Mouse (Mus musculus) CH12.LX (cell line): ENCODE results near the gene Wdpcp. TPM values are rescaled to one million over a fixed set of nuclear protein-coding genes. Genes with fewer than 3 reads are reported as not detected.
"Not testable (repeated sequence)": the region's sequence is repeated elsewhere in the genome, so short reads cannot be mapped to it uniquely, and the experiment has no call there.

Experiments
- DNase-seq: peaks from one replicate; pipeline ENCODE4 v3.0.0-alpha.2; 2013; ENCODE audit errors: extremely low read depth
- H3K27ac ChIP-seq: 2 replicates; pipeline ENCODE4 v1.5.1; 2012; ENCODE audit warnings: low read depth, mild to moderate bottlenecking, control low read depth, moderate library complexity; ENCODE audit not compliant: insufficient read depth
- H3K27me3 ChIP-seq: replicated peaks from 2 replicates; pipeline ENCODE3; 2012; ENCODE audit warnings: inconsistent platforms
- H3K36me3 ChIP-seq, 2 experiments: replicated peaks in 1 of 2; 2 replicates each; pipeline versions ENCODE3 to v1.6.1; 2012; ENCODE audit warnings: inconsistent platforms in 1 of 2, low read length in 1 of 2, mild to moderate bottlenecking in 1 of 2, mixed read lengths in 1 of 2, moderate library complexity in 1 of 2; ENCODE audit not compliant: control insufficient read depth in 1 of 2, insufficient read depth in 1 of 2
- H3K4me1 ChIP-seq, 2 experiments: 2 replicates each; pipeline ENCODE4 v1.6.1; 2012; ENCODE audit warnings: inconsistent platforms in 1 of 2, moderate library complexity in 1 of 2; ENCODE audit not compliant: insufficient read depth in 2 of 2, control insufficient read depth in 1 of 2
- H3K4me2 ChIP-seq: 2 replicates; pipeline ENCODE4 v1.6.1; 2012; ENCODE audit warnings: low read depth, mild to moderate bottlenecking, control low read depth; ENCODE audit not compliant: poor library complexity, insufficient read depth, severe bottlenecking
- H3K4me3 ChIP-seq, 3 experiments: fragments of 150-350 bp in 1 of 3; sonication (generic) in 1 of 3; replicated peaks in 1 of 3; 2 replicates each; pipeline versions ENCODE3 to v1.5.1; 2011 to 2012; ENCODE audit warnings: low read depth in 2 of 3, low read length in 2 of 3, mild to moderate bottlenecking in 2 of 3, moderate library complexity in 2 of 3, control low read depth in 1 of 3, improper control_type of control experiment in 1 of 3, inconsistent platforms in 1 of 3, mixed read lengths in 1 of 3; ENCODE audit not compliant: poor library complexity in 1 of 3
- H3K79me2 ChIP-seq: replicated peaks from 2 replicates; pipeline ENCODE4 v1.6.1; 2012; ENCODE audit warnings: mild to moderate bottlenecking, moderate library complexity; ENCODE audit not compliant: control insufficient read depth, poor library complexity, insufficient read depth, severe bottlenecking; ENCODE audit errors: extremely low read depth
- H3K9ac ChIP-seq: 2 replicates; pipeline ENCODE4 v1.6.1; 2012; ENCODE audit warnings: low read depth, mild to moderate bottlenecking, control low read depth, moderate library complexity; ENCODE audit not compliant: insufficient read depth
- H3K9me3 ChIP-seq: replicated peaks from 2 replicates; pipeline ENCODE3; 2012; ENCODE audit warnings: low read length, inconsistent platforms, mixed read lengths
- CTCF ChIP-seq, 2 experiments: IDR thresholded peaks in 1 of 2; conservative IDR thresholded peaks in 1 of 2; 2 replicates each; pipeline ENCODE4 v1.5.1; 2011 to 2012; ENCODE audit warnings: low read depth in 2 of 2, low read length in 2 of 2, improper control_type of control experiment in 1 of 2, inconsistent platforms in 1 of 2, mild to moderate bottlenecking in 1 of 2, moderate library complexity in 1 of 2
- HCFC1 ChIP-seq: IDR thresholded peaks from 2 replicates; pipeline ENCODE4 v1.6.1; 2012; ENCODE audit warnings: low read depth, mild to moderate bottlenecking, inconsistent platforms, low read length, improper control_type of control experiment
- IRF4 ChIP-seq: IDR thresholded peaks from 2 replicates; pipeline ENCODE4 v1.6.1; 2014; ENCODE audit warnings: low read depth, mild to moderate bottlenecking, inconsistent platforms, low read length, improper control_type of control experiment
- KAT2A ChIP-seq: IDR thresholded peaks from 2 replicates; pipeline ENCODE4 v1.6.1; 2012; ENCODE audit warnings: low read length, improper control_type of control experiment, inconsistent platforms; ENCODE audit not compliant: insufficient replicate concordance
- MAFK ChIP-seq: IDR thresholded peaks from 2 replicates; pipeline ENCODE4 v1.6.1; 2011; ENCODE audit warnings: low read length, improper control_type of control experiment; ENCODE audit not compliant: insufficient replicate concordance
- MAX ChIP-seq: IDR thresholded peaks from 2 replicates; pipeline ENCODE4 v1.6.1; 2011; ENCODE audit warnings: low read length, improper control_type of control experiment
- MXI1 ChIP-seq: IDR thresholded peaks from 2 replicates; pipeline ENCODE4 v1.6.1; 2011; ENCODE audit warnings: mild to moderate bottlenecking, low read depth, low read length, improper control_type of control experiment
- MYC ChIP-seq: IDR thresholded peaks from 2 replicates; pipeline ENCODE4 v1.6.1; 2011; ENCODE audit warnings: low read depth, mild to moderate bottlenecking, improper control_type of control experiment, low read length
- NELFE ChIP-seq: IDR thresholded peaks from 2 replicates; pipeline ENCODE4 v1.6.1; 2011; ENCODE audit warnings: low read depth, low read length, improper control_type of control experiment
- POLR2A ChIP-seq: IDR thresholded peaks from 2 replicates; pipeline ENCODE4 v1.6.1; 2011; ENCODE audit warnings: low read depth, mild to moderate bottlenecking, improper control_type of control experiment, low read length
- POLR2AphosphoS2 ChIP-seq: IDR thresholded peaks from 2 replicates; pipeline ENCODE4 v1.6.1; 2011; ENCODE audit warnings: low read depth, low read length, improper control_type of control experiment
- RAD21 ChIP-seq: IDR thresholded peaks from 2 replicates; pipeline ENCODE4 v1.6.1; 2011; ENCODE audit warnings: low read depth, mild to moderate bottlenecking, low read length, improper control_type of control experiment, moderate library complexity
- SMC3 ChIP-seq: IDR thresholded peaks from 2 replicates; pipeline ENCODE4 v1.6.1; 2011; ENCODE audit warnings: low read depth, low read length, improper control_type of control experiment
- TBP ChIP-seq: conservative IDR thresholded peaks from 2 replicates; pipeline ENCODE4 v1.6.1; 2011; ENCODE audit warnings: low read depth, low read length, improper control_type of control experiment
- TCF12 ChIP-seq: IDR thresholded peaks from 2 replicates; pipeline ENCODE4 v1.6.1; 2014; ENCODE audit warnings: low read depth, mild to moderate bottlenecking, inconsistent platforms, low read length, improper control_type of control experiment
- USF1 ChIP-seq: IDR thresholded peaks from 2 replicates; pipeline ENCODE4 v1.6.1; 2014; ENCODE audit warnings: low read depth, mild to moderate bottlenecking, inconsistent platforms, low read length, improper control_type of control experiment
- ZC3H11A ChIP-seq: IDR thresholded peaks from 2 replicates; pipeline ENCODE4 v1.6.1; 2012; ENCODE audit warnings: low read depth, mild to moderate bottlenecking, inconsistent platforms, low read length, improper control_type of control experiment
- ZKSCAN1 ChIP-seq: IDR thresholded peaks from 2 replicates; pipeline ENCODE4 v1.6.1; 2012; ENCODE audit warnings: low read depth, inconsistent platforms, low read length, improper control_type of control experiment, borderline replicate concordance
- ZMIZ1 ChIP-seq: IDR thresholded peaks from 2 replicates; pipeline ENCODE4 v1.6.1; 2012; ENCODE audit warnings: low read depth, mild to moderate bottlenecking, inconsistent platforms, low read length, improper control_type of control experiment
- dilution Hi-C: fragments of 300-500 bp; cut with MboI; formaldehyde crosslinking; loops from 2 replicates; pipeline ENCODE4 v1.14.3; 2020; ENCODE audit warnings: low sequenced_read_pairs; ENCODE audit not compliant: extremely low pct_unique_long_range_greater_than_20kb, extremely low pct_ligation_motif_present
- in situ Hi-C: fragments of 300-500 bp; cut with MboI; formaldehyde crosslinking; loops from 3 replicates; pipeline ENCODE4 v1.14.3; 2019; ENCODE audit warnings: low sequenced_read_pairs, low pct_ligation_motif_present, low pct_unique_long_range_greater_than_20kb, mixed read lengths
- polyA plus RNA-seq: library from polyadenylated mRNA; unstranded; fragments of >175 nt; gene quantifications from 2 replicates; pipeline ENCODE4 v1.2.1, GENCODE M21; 2012; ENCODE audit warnings: low read depth; ENCODE audit not compliant: insufficient read length
- total RNA-seq, 2 experiments: library from RNA; depleted of rRNA; stranded (reverse); fragments of 300-350 nt in 1 of 2; fragments of >200 nt in 1 of 2; gene quantifications; 2 replicates each; pipeline ENCODE4 v1.2.3; 2012 to 2014

Wdpcp gene
- total and polyA plus RNA-seq, 3 experiments: 3.2 to 5.6 (median 4.8) TPM

DNA sequence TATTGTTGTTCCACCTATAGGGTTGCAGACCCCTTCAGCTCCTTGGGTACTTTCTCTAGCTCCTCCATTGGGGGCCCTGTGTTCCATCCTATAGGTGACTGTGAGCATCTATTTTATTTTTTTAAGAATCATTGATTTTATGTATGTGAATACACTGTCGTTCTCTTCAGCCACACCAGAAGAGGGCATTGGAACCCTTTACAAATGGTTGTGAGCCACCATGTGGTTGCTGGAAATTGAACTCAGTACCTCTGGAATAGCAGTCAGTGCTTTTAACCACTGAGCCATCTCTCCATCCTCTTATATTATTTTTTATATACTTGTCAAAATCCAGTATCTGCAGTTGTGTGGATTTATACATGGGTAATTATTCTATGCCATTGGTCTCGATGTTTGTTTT, 41.2 kb upstream of the Wdpcp start:
- H3K4me2 ChIP-seq, H3K27ac ChIP-seq, H3K9me3 ChIP-seq, H3K4me1 ChIP-seq, dilution Hi-C loops, H3K4me3 ChIP-seq, DNase-seq, H3K27me3 ChIP-seq, H3K79me2 ChIP-seq, H3K9ac ChIP-seq, H3K36me3 ChIP-seq, in situ Hi-C loops: not testable (repeated sequence)
- TF ChIP-seq SMC3 (peak; percentile 25), RAD21 (peak; percentile 49), MYC (peak; percentile 64; the same call in 1 of the 2 replicates), CTCF (conservative IDR thresholded peaks at IDR 0.05 in 1 of 2, IDR thresholded peaks at IDR 0.05 in 1 of 2; ENCODE audit: low read depth in 2 of 2, low read length in 2 of 2) (peak in 1 of 2 experiments; percentile 52; a peak in 2 of 4 replicates)

DNA sequence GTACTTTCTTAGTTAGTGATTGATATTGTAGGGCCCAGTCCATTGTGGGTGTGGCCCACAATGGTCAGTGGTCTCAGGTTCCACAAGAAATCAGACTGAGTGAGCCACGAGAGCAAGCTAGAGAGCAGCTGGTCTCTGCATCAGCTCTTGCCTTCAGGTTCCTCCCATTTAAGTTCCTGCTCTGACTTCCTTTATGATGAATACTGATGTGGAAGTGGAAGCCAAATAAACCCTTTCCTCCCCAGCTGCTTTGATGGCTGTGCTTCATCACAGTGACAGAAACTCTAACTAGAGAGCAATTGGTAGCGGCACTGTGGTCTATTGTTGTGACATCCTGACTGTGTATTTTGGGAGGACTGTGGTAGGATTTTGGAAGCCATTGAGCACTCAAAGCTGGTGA, 32.0 kb upstream of the Wdpcp start:
- TF ChIP-seq ZMIZ1: no peak
- no peak for TF ChIP-seq MXI1
- no peak for TF ChIP-seq TBP
- TF ChIP-seq IRF4: no peak
- TF ChIP-seq ZC3H11A: no peak
- TF ChIP-seq HCFC1: no peak
- TF ChIP-seq POLR2AphosphoS2: no peak
- no peak for TF ChIP-seq TCF12
- no peak for TF ChIP-seq MAX
- no peak for TF ChIP-seq ZKSCAN1
- TF ChIP-seq SMC3: no peak
- no peaks in the 10 kb centered on the region for H3K36me3 ChIP-seq
- H3K27ac ChIP-seq: no peak overlapping the region
- no peaks in the 10 kb centered on the region for H3K79me2 ChIP-seq
- in situ Hi-C loops: no loop called here
- no peak overlapping the region for H3K4me3 ChIP-seq
- dilution Hi-C loops: no loop called here
- H3K9me3 ChIP-seq: no peaks in the 10 kb centered on the region
- no peak overlapping the region for H3K4me2 ChIP-seq
- no peak for DNase-seq
- H3K9ac ChIP-seq: no peak overlapping the region
- H3K4me1 ChIP-seq: peaks cover 4 to 10% of the 10 kb centered on the region in 2 experiments; a peak in 3 of 4 replicates
- no peaks in the 10 kb centered on the region for H3K27me3 ChIP-seq

DNA sequence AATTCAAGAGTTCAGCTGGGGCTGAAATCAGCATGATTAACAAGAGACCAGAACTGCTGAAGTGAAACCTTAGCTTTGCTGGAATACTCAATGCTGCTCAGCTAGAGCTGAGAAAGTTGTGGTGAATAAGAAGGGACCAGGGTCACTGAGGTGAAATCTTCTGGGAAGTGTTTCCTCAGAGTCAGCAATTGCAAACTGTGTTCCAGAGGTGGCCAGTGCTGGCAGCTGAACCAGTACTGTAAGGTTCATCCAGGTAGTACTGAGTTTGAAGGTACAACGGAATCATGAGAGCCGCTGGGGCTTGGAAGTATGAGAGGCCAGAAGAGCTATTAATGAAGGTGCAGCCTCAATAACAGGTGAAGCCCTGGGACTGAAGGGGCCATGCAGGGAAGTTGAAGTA, 31.4 kb upstream of the Wdpcp start:
- Histone ChIP-seq H3K4me2 (no peak overlapping the region), H3K27me3 (no peaks in the 10 kb centered on the region), H3K9ac (no peak overlapping the region), H3K4me3 (no peak overlapping the region), H3K79me2 (no peaks in the 10 kb centered on the region), H3K4me1 (peaks cover 4 to 10% of the 10 kb centered on the region in 2 experiments; a peak in 3 of 4 replicates), H3K27ac (no peak overlapping the region), H3K36me3 (no peaks in the 10 kb centered on the region), H3K9me3 (no peaks in the 10 kb centered on the region)
- dilution Hi-C loops (no loop called here), in situ Hi-C loops (no loop called here)
- DNase-seq: no peak
- no peak for TF ChIP-seq MAFK
- TF ChIP-seq USF1: no peak
- TF ChIP-seq POLR2A: no peak
- TF ChIP-seq NELFE: no peak
- TF ChIP-seq ZMIZ1: no peak
- no peak for TF ChIP-seq KAT2A
- TF ChIP-seq MXI1: no peak
